Mouse (Mus musculus) left cerebral cortex, adult 2 months (tissue): ENCODE data around the gene Trim12a. TPM values are rescaled to one million over a fixed set of nuclear protein-coding genes. Genes with fewer than 3 reads are reported as not detected.

ENCODE experiments used
- total RNA-seq, 2 experiments: library from RNA; stranded (reverse); gene quantifications; 2 replicates each; pipeline ENCODE4 v1.2.3; 2021

Trim12a gene
- total RNA-seq, 2 experiments from 2014 or later = 2.2 to 3.2 TPM

Other genes starting within 250 kb of the Trim12a start
- gene Olfr644, start 243.6 kb downstream of the Trim12a start, total RNA-seq = not detected
- gene Olfr645, start 230.0 kb downstream of the Trim12a start, total RNA-seq = not detected
- gene Olfr646, start 210.6 kb downstream of the Trim12a start, total RNA-seq = not detected
- gene Ubqln5, start 185.6 kb downstream of the Trim12a start, total RNA-seq = not detected
- gene Olfr643, start 178.1 kb downstream of the Trim12a start, total RNA-seq = not detected
- not detected for gene Ubqln3, start 172.2 kb downstream of the Trim12a start, total RNA-seq
- not detected for gene Ubqlnl, start 164.9 kb downstream of the Trim12a start, total RNA-seq
- gene Olfm5, start 150.6 kb downstream of the Trim12a start, total RNA-seq = not detected
- gene Olfr648, start 132.1 kb downstream of the Trim12a start, total RNA-seq = under 1 TPM; 0.26 to 0.27 TPM
- gene Olfr649, start 119.5 kb downstream of the Trim12a start, total RNA-seq = not detected
- gene Trim6, start 96.7 kb downstream of the Trim12a start, total RNA-seq = under 1 TPM; 0.19 to 0.34 TPM
- 1 to 10 TPM; 1.0 to 1.3 TPM for gene Trim34a, start 71.0 kb downstream of the Trim12a start, total RNA-seq
- under 1 TPM; 0.43 to 0.51 TPM for gene Trim5, start 27.4 kb downstream of the Trim12a start, total RNA-seq
- gene Trim34b, start 14.0 kb upstream of the Trim12a start, total RNA-seq = not detected
- 1 to 10 TPM; 1.0 to 1.5 TPM for gene Trim12c, start 37.9 kb upstream of the Trim12a start, total RNA-seq
- not detected for gene Trim30b, start 54.4 kb upstream of the Trim12a start, total RNA-seq
- under 1 TPM in 1 of 2 experiments, not detected in 1; 0.19 TPM for gene Trim30c, start 85.4 kb upstream of the Trim12a start, total RNA-seq
- under 1 TPM; 0.66 to 0.98 TPM for gene Trim30a, start 149.7 kb upstream of the Trim12a start, total RNA-seq
- gene Trim30d, start 192.4 kb upstream of the Trim12a start, total RNA-seq = under 1 TPM; 0.36 to 0.40 TPM
- gene Olfr651, start 234.7 kb upstream of the Trim12a start, total RNA-seq = not detected
- not detected for gene Olfr652, start 245.4 kb upstream of the Trim12a start, total RNA-seq